Mouse (Mus musculus): ENCODE measurements around the gene Osbpl10. TPM values are rescaled to one million over a fixed set of nuclear protein-coding genes. Genes with fewer than 3 reads are reported as not detected.

Gene Osbpl10
- total and polyA plus RNA-seq, 2 experiments from 2014 or later = 0.36 to 2.9 TPM

GRCm38 (mm10) chr9:115278641-115279040, 300.3 kb downstream of the Osbpl10 start:
- DNase-seq (ENCODE audit: low spot score) = no peak
- Histone ChIP-seq H3K9ac (replicated peaks; ENCODE audit: low read depth, low read length) (no peak overlapping the region), H3K27me3 (ENCODE audit: control insufficient read depth, insufficient read depth, low read length) (no peaks in the 10 kb centered on the region), H3K9me3 (replicated peaks; ENCODE audit: control insufficient read depth, low read length) (no peaks in the 10 kb centered on the region), H3K36me3 (replicated peaks; ENCODE audit: control insufficient read depth, insufficient read depth, low read length) (peaks cover 52% of the 10 kb centered on the region), H3K4me3 (ENCODE audit: low read depth, low read length) (no peak overlapping the region), H3K4me1 (ENCODE audit: control insufficient read depth, insufficient read depth) (no peaks in the 10 kb centered on the region), H3K27ac (ENCODE audit: low read depth) (no peak overlapping the region), H3K4me2 (ENCODE audit: low read depth, low read length) (no peak overlapping the region)
- TF ChIP-seq EP300 (IDR thresholded peaks at IDR 0.05; ENCODE audit: low read depth) (no peak), CTCF (IDR thresholded peaks at IDR 0.05; ENCODE audit: low read depth) (no peak)
- 94% methylated on average over 1 of the region's 1 CpGs for WGBS
- no peak for ATAC-seq (ENCODE audit: insufficient read depth, low read depth)

Other genes with a start within 250 kb of the Osbpl10 start
- 22.8 and 30.1 TPM in 2 replicates for gene Cmtm6, start 247.5 kb upstream of the Osbpl10 start, total RNA-seq (2014; rRNA removed; ENCODE audit: low replicate concordance)
- 29.9 and 33.8 TPM in 2 replicates for gene Cmtm6, start 247.5 kb upstream of the Osbpl10 start, polyA plus RNA-seq (2015; fragmentation: Nextera tagmentation; extraction: Ambion mirVana)
- gene Cmtm7, start 196.7 kb upstream of the Osbpl10 start, total RNA-seq (2014; rRNA removed; ENCODE audit: low replicate concordance) = 145 and 181 TPM in 2 replicates
- 85.7 and 89.6 TPM in 2 replicates for gene Cmtm7, start 196.7 kb upstream of the Osbpl10 start, polyA plus RNA-seq (2015; fragmentation: Nextera tagmentation; extraction: Ambion mirVana)
- gene Cmtm8, start 134.4 kb upstream of the Osbpl10 start, total RNA-seq (2014; rRNA removed; ENCODE audit: low replicate concordance) = 14.8 and 17.5 TPM in 2 replicates
- gene Cmtm8, start 134.4 kb upstream of the Osbpl10 start, polyA plus RNA-seq (2015; fragmentation: Nextera tagmentation; extraction: Ambion mirVana) = 13.3 and 14.4 TPM in 2 replicates
- 30.8 TPM in 2 replicates for gene Gpd1l, start 44.6 kb upstream of the Osbpl10 start, total RNA-seq (2014; rRNA removed; ENCODE audit: low replicate concordance)
- 14.2 and 15.3 TPM in 2 replicates for gene Gpd1l, start 44.6 kb upstream of the Osbpl10 start, polyA plus RNA-seq (2015; fragmentation: Nextera tagmentation; extraction: Ambion mirVana)
- 57.4 and 71.9 TPM in 2 replicates for gene Rps27rt, start 4.2 kb downstream of the Osbpl10 start, total RNA-seq (2014; rRNA removed; ENCODE audit: low replicate concordance)
- gene Rps27rt, start 4.2 kb downstream of the Osbpl10 start, polyA plus RNA-seq (2015; fragmentation: Nextera tagmentation; extraction: Ambion mirVana) = 270 and 308 TPM in 2 replicates

Data from heart, postnatal 0 days (tissue).